Mouse (Mus musculus) liver, adult 2 months (tissue): ENCODE results near the gene Cd79b.

Source experiments
- CTCF ChIP-seq: fragments of 200-500 bp; IDR thresholded peaks from 2 replicates; pipeline ENCODE4 v1.5.1; 2011; ENCODE audit warnings: low read depth, low read length, control low read depth
- POLR2A ChIP-seq: fragments of 200-500 bp; IDR thresholded peaks from 2 replicates; pipeline ENCODE4 v1.6.1; 2011; ENCODE audit warnings: low read length, control low read depth; ENCODE audit not compliant: insufficient read depth; ENCODE audit errors: extremely low read depth

- TF ChIP-seq CTCF, result no peak
- TF ChIP-seq POLR2A, result no peak
These were observed 9.1 kb downstream of the Cd79b start for GRCm38 (mm10) chr11:106305348-106306064.
